Mouse (Mus musculus) liver, postnatal 0 days (tissue): ENCODE data around the gene Mrpl58.
"Not testable (repeated sequence)": the region's sequence is repeated elsewhere in the genome, so short reads cannot be mapped to it uniquely, and the experiment has no call there.

Experiments
- CTCF ChIP-seq: sonication (generic); IDR thresholded peaks from 2 replicates; pipeline ENCODE4 v1.5.1; 2016; ENCODE audit warnings: antibody characterized with exemption, low read depth
- EP300 ChIP-seq: IDR thresholded peaks from 2 replicates; pipeline ENCODE4 v1.6.1; 2016; ENCODE audit warnings: antibody characterized with exemption, low read depth, mild to moderate bottlenecking

- TF ChIP-seq CTCF, EP300: not testable (repeated sequence)
Measured at GRCm38 (mm10) chr11:115386859-115387258, 16.7 kb upstream of the Mrpl58 start.
